Mouse (Mus musculus): ENCODE results near the gene Copa.
A peak's percentile ranks its signal among the peaks of the same experiment; 100 is the strongest.

Copa gene

DNA sequence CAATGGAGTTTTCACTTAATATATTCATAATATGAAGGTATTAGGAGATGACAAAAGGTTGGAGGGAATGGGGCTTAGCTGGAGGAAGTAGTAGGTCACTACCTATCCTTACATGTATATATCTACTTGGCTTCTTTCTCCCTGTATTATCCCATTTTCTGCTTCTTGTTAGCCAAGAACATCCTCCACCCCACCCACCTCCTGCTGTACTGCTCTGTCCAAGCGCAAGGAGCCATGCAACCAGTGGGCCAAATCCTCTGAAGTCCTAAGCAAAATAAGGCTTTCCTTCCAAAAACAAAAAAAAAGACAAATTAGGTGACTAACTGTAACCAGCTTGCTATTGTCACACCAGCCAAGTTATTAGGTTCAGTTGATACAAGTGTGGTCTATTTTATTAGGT lies 58.5 kb downstream of the Copa start:
- no peak for DNase-seq (ENCODE audit: low spot score)

DNA sequence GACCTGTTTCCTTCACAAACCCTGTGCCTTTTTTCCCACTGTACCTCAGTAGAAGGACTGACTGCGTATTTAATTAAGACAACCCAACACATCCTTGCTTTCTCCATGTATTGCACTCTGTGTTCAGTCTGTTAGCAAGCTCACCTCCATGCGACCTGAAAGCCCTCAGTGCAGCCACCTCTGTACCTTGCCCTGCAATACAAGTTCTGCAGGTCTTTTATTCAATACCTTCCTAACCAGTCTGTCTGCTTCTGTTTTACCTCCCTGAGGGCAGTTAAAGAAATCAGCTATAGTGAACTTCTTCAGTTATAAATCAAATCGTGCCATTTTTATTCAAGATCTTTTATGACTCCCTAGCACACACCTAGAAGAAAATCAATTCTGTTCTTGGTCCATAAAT lies 59.2 kb downstream of the Copa start:
- no peak for DNase-seq (ENCODE audit: low spot score)

DNA sequence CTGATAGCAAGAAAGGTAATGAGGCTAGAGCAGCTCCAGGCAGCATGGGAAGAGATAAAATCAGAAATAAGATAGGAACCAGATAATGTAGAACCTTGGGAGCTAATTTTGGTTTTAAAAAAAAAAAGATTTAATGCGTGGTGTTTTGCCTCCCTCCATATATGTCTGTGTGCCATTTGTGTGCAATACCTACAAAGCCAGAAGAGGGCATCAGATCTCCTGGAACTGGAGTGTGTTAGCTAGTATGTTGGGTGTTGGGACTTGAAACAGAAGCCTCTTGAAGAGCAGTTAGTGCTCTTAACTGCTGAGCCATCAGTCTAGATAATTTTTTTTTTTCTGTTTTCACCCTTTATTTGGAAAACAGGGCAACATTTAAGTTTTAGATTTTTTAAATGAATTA lies 61.2 kb downstream of the Copa start:
- peak; percentile 38 for DNase-seq (ENCODE audit: low spot score)

DNA sequence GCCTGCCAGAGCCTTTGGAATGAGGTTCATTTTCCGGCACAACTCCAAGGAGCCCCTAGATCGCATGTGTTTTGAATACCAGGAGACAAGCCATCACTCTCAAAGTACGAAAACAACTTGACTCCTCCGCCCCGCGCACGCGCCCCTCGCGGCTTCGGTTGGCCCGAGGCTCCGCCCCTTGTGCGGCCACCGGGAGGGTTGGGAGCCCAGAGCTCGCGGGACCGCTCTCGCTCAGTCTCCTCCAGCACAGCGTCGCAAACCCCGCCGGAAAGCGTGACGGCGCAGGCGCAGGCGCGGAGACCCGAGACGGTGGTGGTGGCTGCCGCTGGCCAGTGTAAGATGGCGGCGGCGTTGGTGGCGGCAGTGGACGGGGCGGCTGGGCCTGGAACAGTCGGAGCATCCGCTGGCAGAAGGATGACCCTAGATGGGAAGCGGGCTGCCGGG lies 65.5 kb downstream of the Copa start, which contains the start of gene Dcaf8:
Gene Dcaf8, plus strand, starts transcription at position 250 of the 444 bp plus-strand sequence.
- DNase-seq (ENCODE audit: low spot score): peak; percentile 96

DNA sequence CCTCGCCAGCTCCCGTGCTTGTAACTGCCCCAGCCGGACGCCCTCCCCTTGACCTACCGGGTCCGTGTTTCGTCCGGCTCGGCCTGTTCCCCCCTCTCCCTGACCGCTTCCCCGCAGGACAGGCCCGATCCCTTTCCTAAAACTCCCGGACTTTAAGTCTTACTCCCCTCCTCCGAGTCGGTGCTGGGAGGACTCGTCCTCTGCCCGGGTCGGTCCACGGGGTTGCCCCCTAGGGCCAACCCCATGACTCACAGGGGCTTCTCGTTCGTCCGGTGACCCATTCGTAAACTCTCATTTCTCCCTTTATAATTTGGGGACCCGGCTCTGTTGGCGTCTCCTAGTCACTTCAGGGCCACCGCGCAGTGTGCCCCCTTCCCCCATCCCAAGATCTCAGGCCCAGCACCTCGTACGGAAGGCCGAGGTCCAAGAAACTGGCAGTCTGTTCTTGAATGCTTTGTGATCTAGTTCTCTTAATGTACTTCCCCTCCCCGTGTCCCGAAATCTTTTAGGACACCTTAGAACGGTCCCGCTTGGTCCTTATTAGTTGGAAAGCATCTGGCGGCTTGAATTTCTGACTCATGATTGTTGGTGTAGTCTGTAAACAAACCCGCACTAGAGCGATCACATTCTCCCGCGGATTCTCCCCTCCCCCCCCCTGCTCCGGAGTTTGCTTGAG lies 66.1 kb downstream of the Copa start:
- DNase-seq (ENCODE audit: low spot score): peak; percentile 50

DNA sequence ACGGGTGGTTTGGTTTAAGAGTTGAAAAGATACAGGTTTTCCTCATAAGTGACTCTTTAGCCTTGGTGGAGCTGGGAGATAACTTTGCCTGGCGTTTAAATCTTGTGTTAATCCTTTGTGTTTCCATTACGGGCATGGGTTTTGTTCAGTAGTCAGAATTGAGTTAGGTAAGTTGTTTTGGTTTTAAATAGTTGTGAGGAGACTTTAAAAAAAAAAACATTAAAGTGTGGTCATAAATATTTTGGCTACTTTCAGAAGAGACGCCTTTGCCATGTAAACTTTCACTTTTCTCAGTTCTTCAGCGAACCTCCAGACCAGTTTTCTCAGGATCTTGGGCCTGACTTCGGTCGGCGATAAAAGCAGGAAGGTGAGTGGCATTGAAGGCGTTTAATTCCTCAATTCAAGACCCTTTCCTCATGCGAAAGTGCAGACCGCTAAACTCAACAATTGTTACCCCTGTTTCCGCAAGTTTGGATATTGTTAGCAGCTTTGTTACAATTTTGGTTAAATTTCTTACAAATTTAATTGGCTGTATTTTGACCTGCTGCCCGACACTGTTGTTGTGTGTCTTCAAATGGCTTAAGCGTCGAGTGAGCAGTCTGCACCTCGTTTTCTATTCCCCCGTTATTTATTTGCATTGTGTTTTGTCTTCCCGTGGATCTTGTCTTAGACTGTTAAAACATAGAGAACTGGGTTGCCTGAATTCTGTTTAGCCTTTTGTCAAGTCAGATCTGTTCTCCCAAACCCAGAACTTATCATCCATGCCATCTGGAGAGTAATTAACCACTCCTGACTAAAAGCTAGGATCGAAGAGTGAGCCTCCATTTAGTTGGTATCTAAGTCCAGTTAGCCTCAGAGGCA lies 66.9 kb downstream of the Copa start:
- DNase-seq (ENCODE audit: low spot score): no peak

DNA sequence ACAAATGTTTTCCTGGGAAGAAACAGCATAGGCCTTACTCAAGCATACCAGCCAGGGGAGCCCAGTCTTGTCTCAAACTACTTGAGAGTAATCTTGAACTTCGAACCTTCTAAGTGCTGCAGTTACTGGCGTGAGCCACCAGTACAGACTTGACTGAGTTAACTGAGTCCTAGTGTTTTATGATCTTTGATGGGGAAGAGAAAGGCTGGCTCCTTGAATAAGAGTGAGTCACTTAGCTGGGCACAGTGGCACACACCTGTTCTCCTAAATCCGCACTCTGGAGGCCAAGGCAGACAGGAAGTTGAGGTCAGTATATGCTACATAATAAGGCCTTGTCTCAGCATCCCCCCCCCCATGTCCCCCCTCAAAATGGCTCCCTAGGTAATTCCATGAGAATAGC lies 72.2 kb downstream of the Copa start:
- no peak for DNase-seq (ENCODE audit: low spot score)

DNA sequence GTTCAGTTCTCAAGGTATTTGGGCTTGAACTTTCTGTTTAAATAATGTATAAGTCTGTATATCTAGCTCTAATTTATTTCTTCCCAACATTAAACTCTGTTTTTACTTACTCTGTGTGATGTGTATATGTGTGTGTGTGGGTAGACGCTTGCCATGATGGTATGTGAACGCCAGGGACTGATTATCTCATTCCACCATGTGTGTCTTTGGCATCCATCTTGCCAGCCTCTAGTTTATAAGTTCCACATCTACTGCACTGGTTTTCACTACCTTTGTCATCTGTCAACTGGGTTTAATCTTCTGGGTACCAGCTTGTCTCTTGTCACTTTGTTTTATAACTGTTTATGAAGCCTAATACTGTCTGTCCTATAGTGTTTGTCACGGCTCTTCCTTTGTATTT lies 73.2 kb downstream of the Copa start:
- DNase-seq (ENCODE audit: low spot score): no peak

DNA sequence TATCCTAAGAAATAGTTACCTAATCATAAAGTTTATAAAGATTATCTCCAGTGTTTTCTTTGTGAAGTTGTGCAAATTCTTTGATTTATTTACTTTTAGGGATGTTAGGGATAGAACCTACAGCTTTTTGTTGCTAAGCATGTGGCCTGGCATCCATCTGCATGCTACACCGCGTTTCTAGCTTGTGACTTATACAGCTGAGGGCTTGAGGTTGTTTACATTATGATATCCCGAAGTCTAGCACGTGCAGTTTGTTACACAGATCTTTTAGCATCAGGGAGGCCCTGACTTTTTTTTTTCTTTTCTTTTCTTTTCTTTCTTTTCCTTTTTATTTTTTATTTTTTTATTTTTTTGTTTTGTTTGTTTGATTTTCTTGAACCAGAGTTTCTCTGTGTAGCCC lies 77.6 kb downstream of the Copa start:
- no peak for DNase-seq (ENCODE audit: low spot score)

DNA sequence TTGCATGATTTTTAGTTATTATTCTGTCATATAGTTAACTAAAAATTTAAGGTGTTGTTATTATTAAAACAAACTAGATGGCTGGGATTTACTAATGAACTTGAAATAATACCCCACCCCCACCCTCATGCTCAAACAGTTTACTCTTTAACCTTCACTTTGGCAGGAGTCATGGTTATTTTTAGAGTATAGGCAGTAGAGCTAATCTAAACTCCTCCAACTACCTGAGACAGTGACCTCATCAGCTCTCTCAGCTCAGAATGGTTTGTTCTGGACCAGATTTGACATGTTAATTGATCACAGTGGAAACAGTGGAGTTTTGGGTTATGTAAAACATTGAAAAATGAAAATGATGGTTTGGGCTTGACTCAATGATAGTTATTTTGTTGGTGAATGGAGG lies 78.2 kb downstream of the Copa start:
- DNase-seq (ENCODE audit: low spot score): no peak

DNA sequence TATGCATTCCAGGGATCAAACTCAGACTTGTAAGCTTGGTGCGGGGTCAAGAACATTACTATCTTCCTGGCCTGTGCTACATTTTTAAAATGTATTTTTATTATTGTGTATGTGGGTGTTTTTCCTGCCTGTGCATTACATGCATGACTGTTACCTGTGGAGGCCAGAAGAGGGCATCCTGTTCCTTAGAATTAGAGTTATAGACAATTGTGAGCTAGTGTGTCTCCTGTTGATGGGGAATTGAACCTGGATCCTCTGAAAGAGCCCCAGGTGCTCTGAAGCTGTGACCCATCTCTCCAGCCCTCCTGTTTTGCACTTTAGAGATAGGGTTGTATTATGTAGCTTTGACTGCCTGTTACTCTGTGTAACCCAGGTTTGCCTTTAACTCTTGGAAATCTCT lies 79.7 kb downstream of the Copa start:
- DNase-seq (ENCODE audit: low spot score): no peak

DNA sequence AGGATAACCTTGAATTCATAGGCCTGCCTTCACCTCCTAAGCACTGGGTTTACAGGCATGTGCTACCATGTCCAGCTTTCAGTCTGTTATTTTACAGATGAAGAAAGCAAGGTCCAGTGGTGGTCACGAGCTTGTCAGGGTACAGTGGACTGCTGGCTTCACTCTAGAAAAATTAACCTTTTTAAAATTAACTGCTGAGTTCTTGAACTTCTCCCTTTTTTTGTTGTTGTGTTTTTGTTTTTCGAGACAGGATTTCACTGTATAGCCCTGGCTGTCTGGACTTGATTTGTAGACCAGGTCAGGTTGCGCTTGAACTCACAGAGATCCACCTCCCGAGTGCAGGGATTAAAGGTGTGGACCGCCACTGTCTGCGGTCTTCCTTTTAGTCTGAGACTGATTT lies 80.6 kb downstream of the Copa start:
- DNase-seq (ENCODE audit: low spot score): no peak

DNA sequence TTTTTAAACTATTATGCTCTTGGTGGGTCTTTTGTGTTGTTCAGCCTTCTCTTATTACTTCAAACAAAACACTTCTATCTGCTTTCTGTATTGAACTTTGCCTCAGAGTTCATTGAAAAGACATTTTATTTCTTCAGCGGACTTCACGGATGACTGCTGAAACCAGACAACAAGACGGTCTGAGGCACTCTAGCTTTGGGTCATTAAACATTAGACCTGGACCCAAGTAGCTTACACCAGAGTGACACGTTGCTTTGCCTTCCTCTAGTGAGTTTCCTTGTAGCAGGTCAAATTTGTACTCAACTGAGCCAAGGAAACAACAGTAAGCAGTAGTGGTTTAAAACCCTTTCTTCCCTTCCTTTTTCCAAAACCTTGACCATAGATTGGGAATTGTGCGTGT lies 85.6 kb downstream of the Copa start:
- no peak for DNase-seq (ENCODE audit: low spot score)

DNA sequence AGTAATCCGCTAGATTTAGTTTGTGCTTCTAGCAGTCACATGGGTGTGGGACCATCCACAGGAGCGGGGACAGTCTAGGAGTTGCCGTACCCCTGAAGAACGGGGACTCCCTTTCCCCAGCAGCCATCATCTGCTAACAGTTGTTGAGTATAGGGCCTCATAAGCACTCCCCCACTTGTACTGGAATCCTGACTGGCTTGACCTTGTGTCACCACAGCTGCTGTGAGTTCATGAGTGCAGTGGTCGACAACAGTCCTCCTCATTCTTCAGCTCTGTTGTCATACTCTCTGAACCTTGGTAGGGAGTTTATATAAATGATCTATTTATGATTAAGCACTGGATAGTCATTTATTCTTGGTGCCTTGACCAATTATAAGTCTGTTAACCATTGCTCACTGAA lies 87.5 kb downstream of the Copa start:
- DNase-seq (ENCODE audit: low spot score): no peak

All from spleen, adult 12 weeks (tissue).